Comparison of ENCODE assay signal across 8 mouse cellular contexts in the genomic region with DNA sequence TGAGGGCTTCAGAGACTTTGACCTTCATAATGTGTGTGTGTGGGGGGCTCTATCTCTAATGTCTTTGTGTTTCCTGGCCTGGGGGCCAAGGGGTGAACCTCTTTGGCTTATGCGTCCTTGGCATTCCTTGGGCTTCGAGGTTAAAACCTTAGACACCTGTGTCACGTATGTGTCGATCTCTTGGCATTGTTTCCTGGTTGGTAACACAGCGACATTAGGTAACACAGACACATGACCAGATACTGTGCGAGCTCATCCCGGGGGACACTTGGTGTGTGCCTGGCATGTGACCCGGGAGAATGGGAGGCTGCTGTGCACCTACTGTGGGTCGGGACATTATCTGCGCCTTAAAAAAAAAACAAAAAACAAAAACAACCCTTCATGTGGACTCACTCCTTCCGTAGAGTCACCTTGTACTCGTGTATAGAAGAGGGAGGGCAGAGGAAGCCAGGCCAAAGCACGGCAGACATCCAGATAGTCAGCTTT. TPM values are rescaled to one million over a fixed set of nuclear protein-coding genes. Genes with fewer than 3 reads are reported as not detected.
DNase-seq lines count a peak whose midpoint lies in the region; ATAC-seq and TF ChIP-seq lines count a peak whose summit lies in the region.

No protein-coding gene starts in this region.

- no peak for TF ChIP-seq CTCF in ES-Bruce4 (IDR thresholded peaks at IDR 0.05; ENCODE audit: low read depth, low read length)
- TF ChIP-seq CTCF in liver, embryonic 14.5 days (IDR thresholded peaks at IDR 0.05; ENCODE audit: low read depth), result no peak

- H3K9me3 ChIP-seq in heart, embryonic 11.5 days (replicated peaks; ENCODE audit: control insufficient read depth, low read length), result no peaks in the 10 kb centered on the region
- H3K9me3 ChIP-seq in ES-Bruce4 (replicated peaks; ENCODE audit: control insufficient read depth, insufficient read depth, low read length, poor library complexity, severe bottlenecking), result no peaks in the 10 kb centered on the region
- H3K9me3 ChIP-seq in heart, embryonic 15.5 days (replicated peaks), result no peaks in the 10 kb centered on the region
- H3K9me3 ChIP-seq in liver, embryonic 14.5 days (ENCODE audit: control insufficient read depth, low read length), result no peaks in the 10 kb centered on the region

- H3K4me1 ChIP-seq in heart, embryonic 11.5 days (ENCODE audit: control insufficient read depth, insufficient read depth, low read length), result peaks cover 62% of the 10 kb centered on the region
- peaks cover 4% of the 10 kb centered on the region for H3K4me1 ChIP-seq in ES-Bruce4 (ENCODE audit: control insufficient read depth, insufficient read depth, low read length)
- peaks cover 82% of the 10 kb centered on the region for H3K4me1 ChIP-seq in heart, embryonic 15.5 days (replicated peaks)
- peaks cover 4 to 25% of the 10 kb centered on the region in 2 experiments; a peak in 3 of 4 replicates for H3K4me1 ChIP-seq in liver, embryonic 14.5 days (replicated peaks; ENCODE audit: control insufficient read depth in 2 of 2, insufficient read depth in 2 of 2, low read length in 1 of 2)

- H3K27me3 ChIP-seq in heart, embryonic 11.5 days (ENCODE audit: control insufficient read depth, insufficient read depth, low read length), result no peaks in the 10 kb centered on the region
- H3K27me3 ChIP-seq in ES-Bruce4 (ENCODE audit: control insufficient read depth, insufficient read depth, low read length, poor library complexity, severe bottlenecking), result no peaks in the 10 kb centered on the region
- H3K27me3 ChIP-seq in heart, embryonic 15.5 days, result no peaks in the 10 kb centered on the region
- H3K27me3 ChIP-seq in liver, embryonic 14.5 days (ENCODE audit: control insufficient read depth, insufficient read depth, low read length), result no peaks in the 10 kb centered on the region

- DNase-seq in heart, adult 9 months (ENCODE audit: low spot score in 2 of 2), result no peak
- DNase-seq in liver, embryonic 14.5 days (ENCODE audit: low read depth in 3 of 3, low spot score in 3 of 3), result no peak
- no peak for DNase-seq in layer of hippocampus, adult 9-11 months
- no peak for DNase-seq in layer of hippocampus, postnatal 25 days (ENCODE audit: extremely low spot score in 1 of 2, low spot score in 1 of 2)
- no peak for DNase-seq in adrenal gland, postnatal 4 days (ENCODE audit: low spot score in 2 of 2)

- WGBS in heart, embryonic 11.5 days (ENCODE audit: insufficient replicate concordance), result 20% methylated on average over 13 of the region's 13 CpGs
- 18% methylated on average over 13 of the region's 13 CpGs for WGBS in heart, embryonic 15.5 days
- WGBS in liver, embryonic 14.5 days (ENCODE audit: insufficient replicate concordance), result 23% methylated on average over 13 of the region's 13 CpGs

- H3K4me2 ChIP-seq in heart, embryonic 11.5 days, result peak overlapping the region; percentile 47
- H3K4me2 ChIP-seq in heart, embryonic 15.5 days, result peak overlapping the region; percentile 48
- H3K4me2 ChIP-seq in liver, embryonic 14.5 days (ENCODE audit: low read depth), result peak overlapping the region; percentile 8

- no peak for TF ChIP-seq POLR2A in ES-Bruce4 (IDR thresholded peaks at IDR 0.05; ENCODE audit: insufficient read depth, low read length)

- H3K9ac ChIP-seq in heart, embryonic 11.5 days (ENCODE audit: low read depth, low read length), result peak overlapping the region; percentile 13; the same call in 1 of the 2 replicates
- peak overlapping the region; percentile 27 for H3K9ac ChIP-seq in ES-Bruce4 (ENCODE audit: low read depth, poor library complexity, severe bottlenecking)
- H3K9ac ChIP-seq in heart, embryonic 15.5 days, result no peak overlapping the region
- no peak overlapping the region for H3K9ac ChIP-seq in liver, embryonic 14.5 days (replicated peaks)

- peaks cover 4% of the 10 kb centered on the region for H3K36me3 ChIP-seq in heart, embryonic 11.5 days (ENCODE audit: control insufficient read depth, insufficient read depth, low read length)
- 0 out of 2 replicates have a peak, but pooled peaks cover 3% of the 10 kb centered on the region for H3K36me3 ChIP-seq in ES-Bruce4 (ENCODE audit: control insufficient read depth, insufficient read depth, low read length, poor library complexity, severe bottlenecking)
- H3K36me3 ChIP-seq in heart, embryonic 15.5 days, result peaks cover 16% of the 10 kb centered on the region
- H3K36me3 ChIP-seq in liver, embryonic 14.5 days (replicated peaks; ENCODE audit: control insufficient read depth, insufficient read depth, low read depth), result no peaks in the 10 kb centered on the region

- 0 out of 2 replicates have a peak, but pooled peaks have one; percentile 1 for ATAC-seq in heart, embryonic 11.5 days (replicated peaks; ENCODE audit: insufficient number of reproducible peaks, low FRiP score, low TSS enrichment)
- ATAC-seq in heart, embryonic 15.5 days (replicated peaks; ENCODE audit: insufficient number of reproducible peaks, insufficient read depth, low FRiP score, low read depth), result no peak
- no peak for ATAC-seq in liver, embryonic 14.5 days (ENCODE audit: insufficient read depth)

- TF ChIP-seq EP300 in ES-Bruce4 (IDR thresholded peaks at IDR 0.05; ENCODE audit: insufficient read depth, low read depth, low read length), result no peak
- no peak for TF ChIP-seq EP300 in liver, embryonic 14.5 days (IDR thresholded peaks at IDR 0.05; ENCODE audit: low read depth)

- H3K27ac ChIP-seq in heart, embryonic 11.5 days (ENCODE audit: low read depth, low read length), result peak overlapping the region; percentile 78
- peak overlapping the region; percentile 44 for H3K27ac ChIP-seq in ES-Bruce4 (ENCODE audit: insufficient read depth, low read length)
- H3K27ac ChIP-seq in heart, embryonic 15.5 days, result peak overlapping the region; percentile 88
- no peak overlapping the region for H3K27ac ChIP-seq in liver, embryonic 14.5 days

- no peak overlapping the region for H3K4me3 ChIP-seq in heart, embryonic 11.5 days (ENCODE audit: low read depth, low read length)
- H3K4me3 ChIP-seq in ES-Bruce4 (ENCODE audit: low read depth, low read length), result no peak overlapping the region
- 0 out of 2 replicates have a peak overlapping the region, but pooled peaks have one; percentile 6 for H3K4me3 ChIP-seq in heart, embryonic 15.5 days
- H3K4me3 ChIP-seq in liver, embryonic 14.5 days (ENCODE audit: insufficient read depth in 1 of 2, low read depth in 2 of 2, low read length in 2 of 2), result no peak overlapping the region

RNA-seq across cellular contexts. Expression of a gene that starts 26.3 kb away (rescaled TPM):
- 34.9 and 36.6 TPM in 2 replicates for polyA plus RNA-seq in heart, embryonic 11.5 days (2014; fragmentation: Nextera tagmentation; extraction: Ambion mirVana)
- 23.7 and 26.3 TPM in 2 replicates for polyA plus RNA-seq in ES-Bruce4 (2011; ENCODE audit: insufficient read depth, insufficient read length, low read depth, missing spikeins)
- 26.2 and 31.0 TPM in 2 replicates for polyA plus RNA-seq in heart, embryonic 15.5 days (2015; fragmentation: Nextera tagmentation; extraction: Ambion mirVana)
- 1.9 and 2.3 TPM in 2 replicates for polyA plus RNA-seq in liver, embryonic 14.5 days (2012; rRNA removed)
- 3.0 and 3.2 TPM in 2 replicates for polyA plus RNA-seq in liver, embryonic 14.5 days (2014; fragmentation: Nextera tagmentation; extraction: Ambion mirVana)
- total RNA-seq in layer of hippocampus, postnatal 25 days (2021), result 10 to 100 TPM; 17.0 to 17.7 TPM
- 10 to 100 TPM; 46.4 to 50.6 TPM for total RNA-seq in adrenal gland, postnatal 4 days (2021)

RNA-seq across cellular contexts. Expression of a gene that starts 28.9 kb away (rescaled TPM):
- 1.3 and 1.5 TPM in 2 replicates for polyA plus RNA-seq in heart, embryonic 11.5 days (2014; fragmentation: Nextera tagmentation; extraction: Ambion mirVana)
- not detected in 2 replicates for polyA plus RNA-seq in ES-Bruce4 (2011; ENCODE audit: insufficient read depth, insufficient read length, low read depth, missing spikeins)
- 3.6 and 4.4 TPM in 2 replicates for polyA plus RNA-seq in heart, embryonic 15.5 days (2015; fragmentation: Nextera tagmentation; extraction: Ambion mirVana)
- polyA plus RNA-seq in liver, embryonic 14.5 days (2012; rRNA removed), result not detected in 2 replicates
- not detected in 2 replicates for polyA plus RNA-seq in liver, embryonic 14.5 days (2014; fragmentation: Nextera tagmentation; extraction: Ambion mirVana)
- total RNA-seq in layer of hippocampus, postnatal 25 days (2021), result 1 to 10 TPM; 1.5 to 2.3 TPM
- 1 to 10 TPM in 1 of 2 experiments, under 1 TPM in 1; 0.50 to 1.0 TPM for total RNA-seq in adrenal gland, postnatal 4 days (2021)

RNA-seq across cellular contexts. Expression of a gene that starts 46.3 kb away (rescaled TPM):
- 33.6 and 34.0 TPM in 2 replicates for polyA plus RNA-seq in heart, embryonic 11.5 days (2014; fragmentation: Nextera tagmentation; extraction: Ambion mirVana)
- polyA plus RNA-seq in ES-Bruce4 (2011; ENCODE audit: insufficient read depth, insufficient read length, low read depth, missing spikeins), result 54.3 and 55.8 TPM in 2 replicates
- polyA plus RNA-seq in heart, embryonic 15.5 days (2015; fragmentation: Nextera tagmentation; extraction: Ambion mirVana), result 14.2 and 20.4 TPM in 2 replicates
- 16.9 and 28.6 TPM in 2 replicates for polyA plus RNA-seq in liver, embryonic 14.5 days (2012; rRNA removed)
- polyA plus RNA-seq in liver, embryonic 14.5 days (2014; fragmentation: Nextera tagmentation; extraction: Ambion mirVana), result 64.1 and 71.0 TPM in 2 replicates
- under 1 TPM; 0.54 to 0.94 TPM for total RNA-seq in layer of hippocampus, postnatal 25 days (2021)
- total RNA-seq in adrenal gland, postnatal 4 days (2021), result 1 to 10 TPM; 7.5 to 9.1 TPM

Comparison
In these comparisons a context has a peak if more than half of its experiments do, and no peak if none do; other contexts are left out.
1. H3K9ac ChIP-seq: peak in heart, embryonic 11.5 days (single experiment) and ES-Bruce4 (single experiment); none in heart, embryonic 15.5 days (single experiment) and liver, embryonic 14.5 days (single experiment).
2. Peak in every context shown above with its lines, with median percentiles within 50 percentile points of each other: H3K4me2 ChIP-seq.